Comparison of ENCODE assay signal across 8 mouse cellular contexts in the genomic region with DNA sequence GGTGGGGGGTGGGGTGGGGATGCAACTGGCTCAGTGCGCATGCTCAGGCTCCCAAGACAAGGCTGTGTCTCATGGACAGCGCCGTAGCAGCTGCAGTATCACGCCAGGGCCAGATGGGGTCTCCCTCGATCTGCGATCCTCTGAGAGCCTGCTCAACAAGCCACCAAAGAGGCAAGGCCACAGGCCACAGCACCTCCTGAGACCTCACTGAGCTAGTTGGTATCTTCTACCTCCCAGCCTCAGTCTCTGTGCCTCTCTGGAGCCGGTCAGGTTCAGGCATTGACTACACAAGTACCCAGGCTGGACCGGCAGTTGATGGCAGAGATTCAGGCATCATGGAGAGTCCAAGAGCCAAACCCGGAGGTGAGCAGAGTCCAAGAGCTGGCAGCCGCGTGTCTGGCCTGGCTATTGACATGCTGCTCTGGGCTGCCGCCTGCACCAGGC. TPM values are rescaled to one million over a fixed set of nuclear protein-coding genes. Genes with fewer than 3 reads are reported as not detected.
DNase-seq lines count a peak whose midpoint lies in the region; ATAC-seq and TF ChIP-seq lines count a peak whose summit lies in the region.

No protein-coding gene starts in this region.

- H3K27ac ChIP-seq in intestine, embryonic 16.5 days (ENCODE audit: low read length), result no peak overlapping the region
- peak overlapping the region; percentile 30 for H3K27ac ChIP-seq in midbrain, embryonic 12.5 days (replicated peaks)
- H3K27ac ChIP-seq in spleen, adult 2 months (ENCODE audit: insufficient read depth, low read length), result no peak overlapping the region

- DNase-seq in CD4-positive, CD25-positive, alpha-beta regulatory T cell, adult 2 months (ENCODE audit: low read depth, low spot score), result peak; percentile 51
- DNase-seq in embryo, embryonic 9.5 days (ENCODE audit: extremely low spot score), result peak; percentile 89
- peak; percentile 96 to 97 for DNase-seq in left cerebral cortex, postnatal 14 days (ENCODE audit: low spot score in 2 of 2)
- peak in 1 of 2 experiments; percentile 40 for DNase-seq in spleen, adult 2 months (ENCODE audit: low read depth in 1 of 2, low spot score in 2 of 2)

- no peaks in the 10 kb centered on the region for H3K9me3 ChIP-seq in intestine, embryonic 16.5 days (ENCODE audit: control insufficient read depth, low read length)
- no peaks in the 10 kb centered on the region for H3K9me3 ChIP-seq in midbrain, embryonic 12.5 days

- no peak overlapping the region for H3K4me2 ChIP-seq in intestine, embryonic 16.5 days (ENCODE audit: low read depth, low read length)
- peak overlapping the region; percentile 37 for H3K4me2 ChIP-seq in midbrain, embryonic 12.5 days (replicated peaks)

- no peaks in the 10 kb centered on the region for H3K4me1 ChIP-seq in intestine, embryonic 16.5 days (ENCODE audit: control insufficient read depth, insufficient read depth, low read length)
- peaks cover 19% of the 10 kb centered on the region for H3K4me1 ChIP-seq in midbrain, embryonic 12.5 days
- no peaks in the 10 kb centered on the region for H3K4me1 ChIP-seq in spleen, adult 2 months (ENCODE audit: control insufficient read depth, insufficient read depth, insufficient read length)

- H3K27me3 ChIP-seq in intestine, embryonic 16.5 days (replicated peaks; ENCODE audit: control insufficient read depth, insufficient read depth, low read length), result 0 out of 2 replicates have a peak, but pooled peaks cover 4% of the 10 kb centered on the region
- H3K27me3 ChIP-seq in midbrain, embryonic 12.5 days, result peaks cover 27% of the 10 kb centered on the region
- H3K27me3 ChIP-seq in spleen, adult 2 months (ENCODE audit: control insufficient read depth, insufficient read depth, low read length), result no peaks in the 10 kb centered on the region

- no peak overlapping the region for H3K9ac ChIP-seq in intestine, embryonic 16.5 days (ENCODE audit: low read depth, low read length)
- H3K9ac ChIP-seq in midbrain, embryonic 12.5 days (replicated peaks), result no peak overlapping the region

- H3K36me3 ChIP-seq in intestine, embryonic 16.5 days (ENCODE audit: control insufficient read depth, insufficient read depth, low read length), result no peaks in the 10 kb centered on the region
- no peaks in the 10 kb centered on the region for H3K36me3 ChIP-seq in midbrain, embryonic 12.5 days
- H3K36me3 ChIP-seq in spleen, adult 2 months (ENCODE audit: control insufficient read depth, insufficient read depth, low read length), result no peaks in the 10 kb centered on the region

- WGBS in intestine, embryonic 16.5 days, result 23% methylated on average over 12 of the region's 12 CpGs
- 30% methylated on average over 12 of the region's 12 CpGs for WGBS in midbrain, embryonic 12.5 days
- WGBS in spleen, adult 2 months, result 28% methylated on average over 12 of the region's 12 CpGs

- ATAC-seq in CD4-positive, CD25-positive, alpha-beta regulatory T cell, adult 4 months, result no peak
- peak; percentile 77 for ATAC-seq in granulocyte monocyte progenitor cell, adult 5-6 weeks (replicated peaks; ENCODE audit: poor library complexity, severe bottlenecking)
- ATAC-seq in intestine, embryonic 16.5 days, result peak; percentile 58
- peak; percentile 91 for ATAC-seq in midbrain, embryonic 12.5 days (ENCODE audit: low FRiP score, low read depth)

- H3K4me3 ChIP-seq in intestine, embryonic 16.5 days (ENCODE audit: low read length), result no peak overlapping the region
- no peak overlapping the region for H3K4me3 ChIP-seq in midbrain, embryonic 12.5 days
- H3K4me3 ChIP-seq in spleen, adult 2 months (ENCODE audit: extremely low read depth, insufficient read depth, insufficient read length), result no peak overlapping the region

- intact Hi-C loops in left cerebral cortex, postnatal 14 days (cut with DNase I), result loop anchor here (5.0 kb wide), 1 partner anchor 114 kb away; no protein-coding TSS in a partner anchor

- TF ChIP-seq CTCF in spleen, adult 2 months (IDR thresholded peaks at IDR 0.05; ENCODE audit: extremely low read depth, insufficient read depth, insufficient read length, insufficient replicate concordance), result 0 out of 2 replicates have a peak, but pooled peaks have one; percentile 12

- TF ChIP-seq POLR2A in spleen, adult 2 months (IDR thresholded peaks at IDR 0.05; ENCODE audit: low read depth, low read length), result no peak

RNA-seq across cellular contexts. Expression of a gene that starts 11.4 kb away (rescaled TPM):
- polyA plus RNA-seq in CD4-positive, CD25-positive, alpha-beta regulatory T cell, adult 4 months (2017; shearing (Covaris generic)), result under 1 TPM in 1 of 2 experiments, not detected in 1; 0.12 TPM
- total RNA-seq in granulocyte monocyte progenitor cell, adult 5-6 weeks (2014; fragmentation: Nextera tagmentation), result not detected in 2 replicates
- total RNA-seq in granulocyte monocyte progenitor cell, adult 5-6 weeks (2017), result not detected in 2 replicates
- 2.8 and 3.3 TPM in 2 replicates for polyA plus RNA-seq in intestine, embryonic 16.5 days (2015; fragmentation: Nextera tagmentation; extraction: Ambion mirVana)
- 100 to 1,000 TPM; 187 to 192 TPM for total RNA-seq in left cerebral cortex, postnatal 14 days (2021)
- 35.8 and 39.1 TPM in 2 replicates for polyA plus RNA-seq in midbrain, embryonic 12.5 days (2016; fragmentation: Nextera tagmentation; extraction: Ambion mirVana)
- polyA plus RNA-seq in spleen, adult 2 months (2012; rRNA removed), result 0.02 TPM in 1 of 2 replicates, not detected in the other
